Mouse (Mus musculus) heart, adult 9 months (tissue): ENCODE measurements around the gene Gm5771.
"Not testable (repeated sequence)": the region's sequence is repeated elsewhere in the genome, so short reads cannot be mapped to it uniquely, and the experiment has no call there.

ENCODE experiments used
- DNase-seq, 2 experiments: peaks; one replicate each; pipeline ENCODE4 v3.0.0; 2022; ENCODE audit warnings: low spot score in 2 of 2

The Gm5771 gene

DNA sequence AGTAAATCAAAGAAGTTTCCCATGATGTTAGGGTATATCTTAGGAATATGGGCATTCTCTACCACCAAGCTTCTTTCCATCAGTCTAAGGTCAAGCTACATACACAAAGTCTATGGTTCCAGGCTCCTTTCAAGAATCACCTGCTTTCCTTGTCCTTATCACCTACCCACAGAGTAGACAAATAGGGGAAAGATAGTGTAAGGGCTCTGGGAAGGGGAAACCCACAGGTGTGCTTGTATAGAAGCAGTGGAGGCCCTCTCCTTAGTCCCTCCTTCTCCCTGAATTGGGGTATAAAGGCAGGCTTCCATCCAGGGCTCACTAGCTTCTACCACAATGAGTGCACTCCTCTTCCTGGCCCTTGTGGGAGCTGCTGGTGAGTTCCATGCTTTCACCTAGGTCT, at the start of gene Gm5771:
TSS of gene Gm5771 (plus strand) at position 301 of the 400 bp plus-strand sequence.
- DNase-seq = not testable (repeated sequence)

DNA sequence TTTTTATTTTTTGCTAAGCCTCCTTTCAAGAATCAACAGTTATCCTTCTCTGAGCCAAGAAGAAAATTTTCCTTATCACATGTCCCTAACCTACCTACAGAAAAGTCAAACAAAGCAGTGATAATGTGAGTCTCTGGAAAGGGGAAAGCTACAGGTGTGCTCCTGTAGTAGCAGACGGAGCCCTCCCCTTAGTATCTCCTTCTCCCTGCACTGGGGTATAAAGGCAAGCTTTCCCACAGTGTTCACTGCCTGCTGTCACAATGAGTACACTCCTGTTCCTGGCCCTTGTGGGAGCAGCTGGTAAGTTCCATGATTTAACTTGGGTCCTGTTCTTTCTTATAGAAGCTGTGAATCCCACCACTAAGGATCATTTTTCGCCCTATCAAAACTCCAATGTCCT, 38.2 kb upstream of the Gm5771 start, which contains the start of gene Try10:
TSS of gene Try10 (plus strand) at position 174 of the 400 bp plus-strand sequence.
- DNase-seq = no peak

DNA sequence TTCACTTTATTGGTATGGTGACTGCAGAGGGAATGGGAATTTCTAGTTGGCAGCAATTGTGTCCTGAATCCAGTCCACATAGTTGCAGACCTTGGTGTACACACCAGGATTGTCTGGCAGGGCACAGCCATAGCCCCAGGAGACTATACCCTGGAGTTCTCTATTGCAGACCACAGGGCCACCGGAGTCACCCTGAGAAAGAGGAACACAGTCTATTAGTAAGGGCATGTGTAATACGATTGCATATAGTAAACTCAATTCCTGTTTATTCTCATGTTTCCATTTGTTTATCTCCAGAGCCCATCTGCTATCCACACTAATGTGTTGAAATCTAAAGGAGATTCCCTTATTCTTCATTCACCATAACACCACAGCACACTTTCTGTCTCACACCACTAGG, 18.4 kb upstream of the Gm5771 start:
- not testable (repeated sequence) for DNase-seq

DNA sequence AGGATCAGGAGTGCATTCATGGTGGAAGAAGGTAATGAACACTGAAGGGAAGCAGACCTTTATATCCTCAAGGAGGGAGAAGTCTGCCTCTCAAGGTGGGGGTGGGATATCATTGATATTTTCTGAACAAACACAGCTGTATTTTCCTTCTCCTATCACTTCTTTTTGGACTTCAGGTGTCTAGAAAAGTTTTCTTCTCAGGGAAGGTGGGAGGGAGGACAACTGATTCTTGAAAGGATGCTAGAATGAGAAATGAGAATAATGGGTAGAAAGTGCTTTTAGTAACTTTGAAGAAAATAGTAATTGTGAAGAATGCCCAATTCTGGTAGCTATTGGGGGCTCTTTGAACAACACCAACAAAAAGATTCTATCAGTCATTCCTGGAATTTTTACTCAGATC, 14.6 kb upstream of the Gm5771 start, which contains the start of gene Prss3:
TSS of gene Prss3 (minus strand) at position 101 of the 400 bp plus-strand sequence.
- DNase-seq = not testable (repeated sequence)

DNA sequence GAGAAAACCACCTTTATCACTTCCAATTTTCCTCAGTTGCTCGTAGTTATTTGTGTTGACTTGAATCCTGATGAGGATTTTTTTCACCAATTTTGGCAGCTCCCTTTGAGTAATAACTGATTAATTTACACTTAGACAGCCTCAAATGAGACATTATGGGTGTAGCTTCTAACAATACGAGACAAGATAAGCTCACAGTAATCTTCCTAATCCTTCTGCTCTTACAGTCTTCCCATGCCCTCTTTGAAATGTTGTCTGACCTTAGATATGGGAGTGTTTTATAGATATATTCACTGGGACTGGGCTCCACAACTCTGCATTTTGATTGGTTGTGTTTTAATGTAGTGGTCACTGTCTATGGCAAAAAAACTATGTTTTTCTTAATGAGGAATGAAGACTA, 5.4 kb upstream of the Gm5771 start:
- DNase-seq = no peak

DNA sequence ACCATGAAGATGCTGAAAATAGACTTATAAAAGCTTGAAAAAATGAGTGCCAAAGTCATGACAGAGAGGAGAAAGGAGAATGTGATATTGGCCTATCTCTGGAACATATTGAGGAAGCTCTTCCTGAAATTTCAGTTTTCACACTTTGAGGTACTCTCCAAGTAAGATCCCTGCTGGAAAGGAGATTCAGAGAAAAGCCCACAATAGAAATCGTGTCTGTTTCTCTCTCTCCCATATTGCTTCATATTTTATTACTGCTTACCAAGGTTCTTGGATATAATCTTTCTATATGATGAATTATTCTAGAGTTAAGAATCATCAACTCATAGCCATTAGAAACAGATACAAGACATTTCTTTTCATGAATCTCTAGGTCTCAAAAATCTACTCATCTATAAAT, 516 bp upstream of the Gm5771 start:
- not testable (repeated sequence) for DNase-seq

DNA sequence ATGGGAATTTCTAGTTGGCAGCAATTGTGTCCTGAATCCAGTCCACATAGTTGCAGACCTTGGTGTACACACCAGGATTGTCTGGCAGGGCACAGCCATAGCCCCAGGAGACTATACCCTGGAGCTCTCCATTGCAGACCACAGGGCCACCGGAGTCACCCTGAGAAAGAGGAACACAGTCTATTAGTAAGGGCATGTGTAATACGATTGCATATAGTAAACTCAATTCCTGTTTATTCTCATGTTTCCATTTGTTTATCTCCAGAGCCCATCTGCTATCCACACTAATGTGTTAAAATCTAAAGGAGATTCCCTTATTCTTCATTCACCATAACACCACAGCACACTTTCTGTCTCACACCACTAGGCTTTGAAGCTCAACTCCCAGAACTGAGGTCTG, 50.1 kb downstream of the Gm5771 start:
- DNase-seq = not testable (repeated sequence)

DNA sequence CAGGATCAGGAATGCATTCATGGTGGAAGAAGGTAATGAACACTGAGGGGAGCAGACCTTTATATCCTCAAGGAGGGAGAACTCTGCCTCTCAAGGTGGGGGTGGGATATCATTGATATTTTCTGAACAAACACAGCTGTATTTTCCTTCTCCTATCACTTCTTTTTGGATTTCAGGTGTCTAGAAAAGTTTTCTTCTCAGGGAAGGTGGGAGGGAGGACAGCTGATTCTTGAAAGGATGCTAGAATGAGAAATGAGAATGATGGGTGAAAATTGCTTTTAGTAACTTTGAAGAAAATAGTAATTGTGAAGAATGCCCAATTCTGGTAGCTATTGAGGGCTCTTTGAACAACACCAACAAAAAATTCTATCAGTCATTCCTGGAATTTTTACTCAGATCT, 53.9 kb downstream of the Gm5771 start, which contains the start of gene Gm10334:
TSS of gene Gm10334 (minus strand) at position 101 of the 400 bp plus-strand sequence.
- not testable (repeated sequence) for DNase-seq
